Mouse (Mus musculus) lung, postnatal 0 days (tissue): ENCODE data around the gene A730009L09Rik. TPM values are rescaled to one million over a fixed set of nuclear protein-coding genes. Genes with fewer than 3 reads are reported as not detected.

Experiments
- ATAC-seq: fragments of 200-750 bp; cut with Nextera tagmentation; 2 replicates; pipeline ENCODE4 v1.8.0; 2017; ENCODE audit warnings: moderate library complexity
- DNase-seq: peaks from one replicate; pipeline ENCODE4 v3.0.0-alpha.2; 2016; ENCODE audit warnings: low spot score
- H3K27ac ChIP-seq: fragments of 300-500 bp; sonication (generic); 2 replicates; pipeline ENCODE4 v1.5.1; 2014; ENCODE audit warnings: antibody characterized with exemption, mild to moderate bottlenecking, low read length, mixed read lengths
- H3K27me3 ChIP-seq: fragments of 300-500 bp; sonication (generic); replicated peaks from 2 replicates; pipeline ENCODE4 v1.6.1; 2014; ENCODE audit warnings: low read length, mixed read lengths; ENCODE audit not compliant: insufficient read depth
- H3K36me3 ChIP-seq: fragments of 300-500 bp; sonication (generic); 2 replicates; pipeline ENCODE4 v1.6.1; 2014; ENCODE audit warnings: low read length, mixed read lengths; ENCODE audit not compliant: insufficient read depth
- H3K4me1 ChIP-seq: fragments of 300-500 bp; sonication (generic); 2 replicates; pipeline ENCODE4 v1.6.1; 2014; ENCODE audit warnings: antibody characterized with exemption, low read depth, low read length, mixed read lengths; ENCODE audit not compliant: insufficient read depth
- H3K4me2 ChIP-seq: fragments of 300-500 bp; sonication (generic); replicated peaks from 2 replicates; pipeline ENCODE4 v1.6.1; 2014; ENCODE audit warnings: low read depth, mild to moderate bottlenecking, low read length, moderate library complexity, mixed read lengths
- H3K4me3 ChIP-seq: fragments of 300-500 bp; sonication (generic); 2 replicates; pipeline ENCODE4 v1.5.1; 2014; ENCODE audit warnings: low read depth, low read length
- H3K9ac ChIP-seq: fragments of 300-500 bp; sonication (generic); replicated peaks from 2 replicates; pipeline ENCODE4 v1.6.1; 2014; ENCODE audit warnings: low read depth, mild to moderate bottlenecking
- H3K9me3 ChIP-seq: fragments of 300-500 bp; sonication (generic); 2 replicates; pipeline ENCODE4 v1.6.1; 2016; ENCODE audit warnings: low read length, mixed read lengths
- CTCF ChIP-seq: IDR thresholded peaks from 2 replicates; pipeline ENCODE4 v1.5.1; 2016; ENCODE audit warnings: antibody characterized with exemption, mild to moderate bottlenecking
- EP300 ChIP-seq: IDR thresholded peaks from 2 replicates; pipeline ENCODE4 v1.6.1; 2016; ENCODE audit warnings: antibody characterized with exemption, mild to moderate bottlenecking, control low read depth
- WGBS: fragments of 180-500 bp; shearing (Covaris S2); extraction: QIAGEN DNeasy Blood & Tissue Kit; methylation state at CpG from one replicate; pipeline ENCODE4 v1.1.7; 2014; 5-methylcytosine and 5-hydroxymethylcytosine counted together
- polyA plus RNA-seq: library from polyadenylated mRNA; unstranded; fragments of >200 nt; fragmentation: Nextera tagmentation; extraction: Ambion mirVana; gene quantifications from 2 replicates; pipeline ENCODE4 v1.2.1, GENCODE M21; 2015

Gene A730009L09Rik
- polyA plus RNA-seq, 1 experiment from 2014 or later: not detected

DNA sequence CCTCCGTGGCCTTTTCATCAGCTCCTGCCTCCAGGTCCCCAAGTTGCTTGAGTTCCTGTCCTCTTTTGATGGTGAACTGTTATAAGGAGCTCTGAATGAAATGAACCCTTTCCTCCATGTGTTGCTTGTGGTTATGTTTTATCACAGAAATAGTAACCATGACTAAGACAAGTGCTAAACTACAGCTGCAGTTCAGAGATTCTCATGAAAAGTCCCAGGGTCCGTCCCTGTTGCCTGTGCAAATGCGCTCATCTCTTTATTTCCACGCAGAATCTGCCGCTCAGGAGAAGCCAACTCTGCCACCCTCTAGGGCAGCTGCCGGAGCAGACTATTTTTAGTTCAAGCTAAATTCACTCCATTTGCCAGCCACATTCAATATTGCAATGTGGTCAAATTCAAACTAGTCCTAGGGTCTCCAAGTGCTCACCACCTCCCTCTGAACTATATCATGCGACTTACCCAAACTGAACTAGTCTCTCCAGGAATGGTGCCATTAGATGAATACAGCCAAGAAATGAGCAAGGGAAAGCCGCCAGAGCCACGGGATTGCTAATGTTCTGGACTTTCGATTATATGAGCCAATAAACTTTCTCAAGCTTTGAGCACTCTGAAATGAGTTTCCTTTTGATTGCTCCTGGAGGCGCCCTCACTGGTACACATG, 7.2 kb downstream of the A730009L09Rik start:
- H3K27ac ChIP-seq: no peak overlapping the region
- H3K4me2 ChIP-seq: no peak overlapping the region
- no peak for DNase-seq
- ATAC-seq: no peak
- TF ChIP-seq CTCF (no peak), EP300 (no peak)
- H3K9me3 ChIP-seq: no peaks in the 10 kb centered on the region
- H3K4me3 ChIP-seq: no peak overlapping the region
- H3K27me3 ChIP-seq: no peaks in the 10 kb centered on the region
- WGBS: 89% methylated on average over 11 of the region's 11 CpGs
- no peaks in the 10 kb centered on the region for H3K4me1 ChIP-seq
- H3K36me3 ChIP-seq: no peaks in the 10 kb centered on the region
- H3K9ac ChIP-seq: no peak overlapping the region

- no peak overlapping the region for H3K4me3 ChIP-seq
- H3K9me3 ChIP-seq: no peaks in the 10 kb centered on the region
- no peak overlapping the region for H3K4me2 ChIP-seq
- H3K36me3 ChIP-seq: no peaks in the 10 kb centered on the region
- H3K4me1 ChIP-seq: no peaks in the 10 kb centered on the region
- no peaks in the 10 kb centered on the region for H3K27me3 ChIP-seq
- TF ChIP-seq EP300 (no peak), CTCF (no peak)
- DNase-seq: no peak
- WGBS: 70% methylated on average over 5 of the region's 5 CpGs
- H3K27ac ChIP-seq: no peak overlapping the region
- ATAC-seq: no peak
- no peak overlapping the region for H3K9ac ChIP-seq
Observed at GRCm38 (mm10) chr16:84523061-84523460, 8.1 kb downstream of the A730009L09Rik start.

- Histone ChIP-seq H3K4me1 (no peaks in the 10 kb centered on the region), H3K27me3 (no peaks in the 10 kb centered on the region), H3K9ac (no peak overlapping the region), H3K27ac (no peak overlapping the region), H3K9me3 (no peaks in the 10 kb centered on the region), H3K36me3 (no peaks in the 10 kb centered on the region), H3K4me2 (no peak overlapping the region), H3K4me3 (no peak overlapping the region)
- WGBS: 54% methylated on average over 11 of the region's 11 CpGs
- TF ChIP-seq EP300 (no peak), CTCF (peak; percentile 52)
- DNase-seq: peak; percentile 23
- ATAC-seq: no peak
Observed at GRCm38 (mm10) chr16:84527375-84527774, 12.5 kb downstream of the A730009L09Rik start.

GRCm38 (mm10) chr16:84532803-84533202, 17.9 kb downstream of the A730009L09Rik start:
- H3K36me3 ChIP-seq: no peaks in the 10 kb centered on the region
- no peak for ATAC-seq
- 79% methylated on average over 3 of the region's 3 CpGs for WGBS
- no peak overlapping the region for H3K4me2 ChIP-seq
- no peaks in the 10 kb centered on the region for H3K9me3 ChIP-seq
- no peaks in the 10 kb centered on the region for H3K4me1 ChIP-seq
- H3K27ac ChIP-seq: no peak overlapping the region
- no peaks in the 10 kb centered on the region for H3K27me3 ChIP-seq
- DNase-seq: no peak
- H3K4me3 ChIP-seq: no peak overlapping the region
- TF ChIP-seq EP300 (no peak), CTCF (no peak)
- no peak overlapping the region for H3K9ac ChIP-seq

DNA sequence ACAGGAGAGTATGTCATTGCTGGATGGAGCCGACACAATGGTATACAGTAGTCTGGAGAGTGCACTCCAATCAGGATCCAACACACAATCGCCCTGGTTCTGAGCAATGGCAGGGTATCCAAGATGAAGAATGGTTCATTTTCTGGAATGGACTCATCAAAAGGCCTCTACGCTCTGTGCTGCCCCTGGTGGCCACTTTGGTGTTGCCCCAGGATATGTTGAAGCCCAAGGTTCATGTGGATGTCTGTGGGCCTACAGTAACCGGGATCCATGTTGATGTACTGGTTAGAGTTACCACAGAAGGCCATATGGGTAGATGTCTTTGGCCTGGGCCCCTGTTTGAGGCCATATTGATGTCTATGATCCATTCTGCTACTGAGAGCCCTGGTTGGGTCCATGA, 31.1 kb downstream of the A730009L09Rik start:
- no peak overlapping the region for H3K4me2 ChIP-seq
- 88% methylated on average over 4 of the region's 4 CpGs for WGBS
- H3K36me3 ChIP-seq: no peaks in the 10 kb centered on the region
- no peaks in the 10 kb centered on the region for H3K4me1 ChIP-seq
- H3K9ac ChIP-seq: no peak overlapping the region
- no peaks in the 10 kb centered on the region for H3K27me3 ChIP-seq
- H3K4me3 ChIP-seq: no peak overlapping the region
- ATAC-seq: no peak
- TF ChIP-seq CTCF: no peak; the same call in 1 of the 2 replicates
- TF ChIP-seq EP300: no peak
- no peak for DNase-seq
- H3K9me3 ChIP-seq: no peaks in the 10 kb centered on the region
- no peak overlapping the region for H3K27ac ChIP-seq

- Histone ChIP-seq H3K9me3 (no peaks in the 10 kb centered on the region), H3K4me1 (no peaks in the 10 kb centered on the region), H3K4me2 (no peak overlapping the region), H3K9ac (no peak overlapping the region), H3K27me3 (no peaks in the 10 kb centered on the region), H3K36me3 (no peaks in the 10 kb centered on the region), H3K4me3 (no peak overlapping the region), H3K27ac (no peak overlapping the region)
- WGBS: 56% methylated on average over 9 of the region's 9 CpGs
- DNase-seq (no peak), ATAC-seq (no peak)
- no peak for TF ChIP-seq EP300
- no peak for TF ChIP-seq CTCF
Observed at GRCm38 (mm10) chr16:84549122-84549521, 34.2 kb downstream of the A730009L09Rik start.
